Mouse (Mus musculus) MEL (cell line): ENCODE results near the gene Ano10. TPM values are rescaled to one million over a fixed set of nuclear protein-coding genes. Genes with fewer than 3 reads are reported as not detected.

Experiments
- DNase-seq: peaks from one replicate; pipeline ENCODE4 v3.0.0; 2011; ENCODE audit warnings: low read depth, low spot score
- H3K27ac ChIP-seq: 2 replicates; pipeline ENCODE4 v1.5.1; 2012; ENCODE audit warnings: low read depth, mild to moderate bottlenecking, control low read depth, low read length, moderate library complexity; ENCODE audit not compliant: control insufficient read depth
- H3K27me3 ChIP-seq, 2 experiments: fragments of 150-350 bp in 1 of 2; sonication (generic) in 1 of 2; 2 replicates each; pipeline ENCODE4 v1.6.1; 2012; ENCODE audit warnings: low read length in 2 of 2, mild to moderate bottlenecking in 2 of 2, improper control_type of control experiment in 1 of 2, moderate library complexity in 1 of 2; ENCODE audit not compliant: insufficient read depth in 2 of 2, control insufficient read depth in 1 of 2
- H3K36me3 ChIP-seq, 2 experiments: 2 replicates each; pipeline ENCODE4 v1.6.1; 2012 to 2014; ENCODE audit warnings: low read length in 2 of 2, improper control_type of control experiment in 1 of 2, inconsistent platforms in 1 of 2, mild to moderate bottlenecking in 1 of 2; ENCODE audit not compliant: insufficient read depth in 2 of 2, control insufficient read depth in 1 of 2
- H3K4me1 ChIP-seq, 2 experiments: fragments of 150-350 bp in 1 of 2; sonication (generic) in 1 of 2; 2 replicates each; pipeline ENCODE4 v1.6.1; 2012; ENCODE audit warnings: low read length in 2 of 2, improper control_type of control experiment in 1 of 2, mild to moderate bottlenecking in 1 of 2; ENCODE audit not compliant: insufficient read depth in 2 of 2, control insufficient read depth in 1 of 2
- H3K4me3 ChIP-seq, 2 experiments: fragments of 150-350 bp in 1 of 2; sonication (generic) in 1 of 2; 2 replicates each; pipeline ENCODE4 v1.5.1; 2012; ENCODE audit warnings: low read depth in 2 of 2, low read length in 2 of 2, mild to moderate bottlenecking in 2 of 2, moderate library complexity in 2 of 2, control low read depth in 1 of 2, improper control_type of control experiment in 1 of 2; ENCODE audit not compliant: control insufficient read depth in 1 of 2, insufficient read depth in 1 of 2
- H3K79me2 ChIP-seq: 2 replicates; pipeline ENCODE4 v1.6.1; 2012; ENCODE audit warnings: mild to moderate bottlenecking, low read length, moderate library complexity; ENCODE audit not compliant: control insufficient read depth, poor library complexity, insufficient read depth
- H3K9ac ChIP-seq: 2 replicates; pipeline ENCODE4 v1.6.1; 2012; ENCODE audit warnings: low read depth, mild to moderate bottlenecking, control low read depth, low read length, moderate library complexity; ENCODE audit not compliant: control insufficient read depth, poor library complexity, severe bottlenecking
- H3K9me3 ChIP-seq: fragments of 150-350 bp; sonication (generic); replicated peaks from 2 replicates; pipeline ENCODE4 v1.6.1; 2012; ENCODE audit warnings: mild to moderate bottlenecking, low read length, improper control_type of control experiment, moderate library complexity; ENCODE audit not compliant: insufficient read depth
- BHLHE40 ChIP-seq: IDR thresholded peaks from 2 replicates; pipeline ENCODE4 v1.6.1; 2012; ENCODE audit warnings: low read depth, mild to moderate bottlenecking, inconsistent platforms, low read length, improper control_type of control experiment, borderline replicate concordance
- CHD1 ChIP-seq: IDR thresholded peaks from 2 replicates; pipeline ENCODE4 v1.6.1; 2012; ENCODE audit warnings: low read depth, mild to moderate bottlenecking, inconsistent platforms, low read length, improper control_type of control experiment
- CHD2 ChIP-seq: IDR thresholded peaks from 2 replicates; pipeline ENCODE4 v1.6.1; 2011; ENCODE audit warnings: low read length, improper control_type of control experiment
- CTCF ChIP-seq, 3 experiments: IDR thresholded peaks in 2 of 3; conservative IDR thresholded peaks in 1 of 3; 2 replicates each; pipeline ENCODE4 v1.5.1; 2011 to 2012; ENCODE audit warnings: low read length in 3 of 3, low read depth in 2 of 3, mild to moderate bottlenecking in 2 of 3, improper control_type of control experiment in 1 of 3, inconsistent platforms in 1 of 3, mixed read lengths in 1 of 3, moderate library complexity in 1 of 3; ENCODE audit not compliant: control insufficient read depth in 1 of 3, insufficient read depth in 1 of 3, poor library complexity in 1 of 3, severe bottlenecking in 1 of 3
- E2F4 ChIP-seq: IDR thresholded peaks from 2 replicates; pipeline ENCODE4 v1.6.1; 2011; ENCODE audit warnings: low read depth, low read length, improper control_type of control experiment, borderline replicate concordance
- ETS1 ChIP-seq: IDR thresholded peaks from 2 replicates; pipeline ENCODE4 v1.6.1; 2012; ENCODE audit warnings: low read depth, mild to moderate bottlenecking, inconsistent platforms, low read length, improper control_type of control experiment, moderate library complexity
- GABPA ChIP-seq: IDR thresholded peaks from 2 replicates; pipeline ENCODE4 v1.6.1; 2012; ENCODE audit warnings: low read depth, mild to moderate bottlenecking, inconsistent platforms, low read length, improper control_type of control experiment, moderate library complexity
- HCFC1 ChIP-seq: IDR thresholded peaks from 2 replicates; pipeline ENCODE4 v1.6.1; 2012; ENCODE audit warnings: low read depth, mild to moderate bottlenecking, inconsistent platforms, low read length, improper control_type of control experiment, moderate library complexity
- KAT2A ChIP-seq: conservative IDR thresholded peaks from 2 replicates; pipeline ENCODE4 v1.6.1; 2012; ENCODE audit warnings: low read depth, low read length, improper control_type of control experiment, inconsistent platforms
- MAX ChIP-seq: IDR thresholded peaks from 2 replicates; pipeline ENCODE4 v1.6.1; 2011; ENCODE audit warnings: low read length, improper control_type of control experiment
- MAZ ChIP-seq: IDR thresholded peaks from 2 replicates; pipeline ENCODE4 v1.6.1; 2012; ENCODE audit warnings: low read depth, mild to moderate bottlenecking, inconsistent platforms, low read length, improper control_type of control experiment
- MEF2A ChIP-seq: IDR thresholded peaks from 2 replicates; pipeline ENCODE4 v1.6.1; 2014; ENCODE audit warnings: low read depth, mild to moderate bottlenecking, inconsistent platforms, low read length, improper control_type of control experiment; ENCODE audit not compliant: poor library complexity, insufficient replicate concordance, severe bottlenecking; ENCODE audit errors: extremely low read depth
- MYB ChIP-seq: IDR thresholded peaks from 2 replicates; pipeline ENCODE4 v1.6.1; 2011; ENCODE audit warnings: mild to moderate bottlenecking, low read depth, low read length, improper control_type of control experiment
- MYC ChIP-seq: IDR thresholded peaks from 2 replicates; pipeline ENCODE4 v1.6.1; 2011; ENCODE audit warnings: low read depth, mild to moderate bottlenecking, low read length, improper control_type of control experiment, moderate library complexity
- NELFE ChIP-seq: IDR thresholded peaks from 2 replicates; pipeline ENCODE4 v1.6.1; 2011; ENCODE audit warnings: low read depth, low read length, improper control_type of control experiment
- NRF1 ChIP-seq: IDR thresholded peaks from 2 replicates; pipeline ENCODE4 v1.6.1; 2014; ENCODE audit warnings: low read depth, mild to moderate bottlenecking, inconsistent platforms, low read length, improper control_type of control experiment, moderate library complexity; ENCODE audit not compliant: poor library complexity, insufficient read depth, severe bottlenecking
- POLR2A ChIP-seq, 2 experiments: IDR thresholded peaks; 2 replicates each; pipeline ENCODE4 v1.6.1; 2011 to 2012; ENCODE audit warnings: low read length in 2 of 2, mild to moderate bottlenecking in 2 of 2, control low read depth in 1 of 2, improper control_type of control experiment in 1 of 2, low read depth in 1 of 2, moderate library complexity in 1 of 2; ENCODE audit not compliant: control insufficient read depth in 1 of 2, insufficient read depth in 1 of 2, poor library complexity in 1 of 2
- POLR2AphosphoS5 ChIP-seq: IDR thresholded peaks from 2 replicates; pipeline ENCODE4 v1.6.1; 2012; ENCODE audit warnings: low read depth, borderline replicate concordance, mild to moderate bottlenecking, inconsistent platforms, low read length, moderate library complexity, mixed read lengths
- SIN3A ChIP-seq: IDR thresholded peaks from 2 replicates; pipeline ENCODE4 v1.6.1; 2012; ENCODE audit warnings: low read length, improper control_type of control experiment, inconsistent platforms
- TBP ChIP-seq: IDR thresholded peaks from 2 replicates; pipeline ENCODE4 v1.8.0; 2011; ENCODE audit warnings: low read depth, low read length, improper control_type of control experiment
- TCF12 ChIP-seq: IDR thresholded peaks from 2 replicates; pipeline ENCODE4 v1.6.1; 2014; ENCODE audit warnings: low read depth, mild to moderate bottlenecking, inconsistent platforms, low read length, improper control_type of control experiment, moderate library complexity
- UBTF ChIP-seq: IDR thresholded peaks from 2 replicates; pipeline ENCODE4 v1.6.1; 2012; ENCODE audit warnings: low read depth, mild to moderate bottlenecking, inconsistent platforms, low read length, improper control_type of control experiment, moderate library complexity, borderline replicate concordance; ENCODE audit not compliant: insufficient read depth
- USF2 ChIP-seq, 2 experiments: IDR thresholded peaks; 2 replicates each; pipeline ENCODE4 v1.6.1; 2011 to 2012; ENCODE audit warnings: improper control_type of control experiment in 2 of 2, low read length in 2 of 2, borderline replicate concordance in 1 of 2, inconsistent platforms in 1 of 2, low read depth in 1 of 2, mild to moderate bottlenecking in 1 of 2; ENCODE audit not compliant: insufficient read depth in 1 of 2
- ZNF384 ChIP-seq: IDR thresholded peaks from 2 replicates; pipeline ENCODE4 v1.6.1; 2012; ENCODE audit warnings: low read depth, mild to moderate bottlenecking, inconsistent platforms, low read length, improper control_type of control experiment
- polyA plus RNA-seq, 2 experiments: library from polyadenylated mRNA; stranded (reverse) in 1 of 2; unstranded in 1 of 2; fragments of >175 nt in 1 of 2; fragments of >200 nt in 1 of 2; gene quantifications; 2 replicates each; pipeline versions ENCODE4 v1.2.1 to v1.2.4; 2012; ENCODE audit warnings: low replicate concordance in 2 of 2, low read depth in 1 of 2; ENCODE audit not compliant: insufficient read length in 2 of 2, insufficient read depth in 1 of 2, missing spikeins in 1 of 2
- total RNA-seq: library from RNA; depleted of rRNA; stranded (reverse); fragments of 300-350 nt; gene quantifications from 2 replicates; pipeline ENCODE4 v1.2.3, GENCODE M21; 2012

Ano10 gene
- total and polyA plus RNA-seq, 3 experiments, result 0.54 to 3.1 TPM; not detected in 1

DNA sequence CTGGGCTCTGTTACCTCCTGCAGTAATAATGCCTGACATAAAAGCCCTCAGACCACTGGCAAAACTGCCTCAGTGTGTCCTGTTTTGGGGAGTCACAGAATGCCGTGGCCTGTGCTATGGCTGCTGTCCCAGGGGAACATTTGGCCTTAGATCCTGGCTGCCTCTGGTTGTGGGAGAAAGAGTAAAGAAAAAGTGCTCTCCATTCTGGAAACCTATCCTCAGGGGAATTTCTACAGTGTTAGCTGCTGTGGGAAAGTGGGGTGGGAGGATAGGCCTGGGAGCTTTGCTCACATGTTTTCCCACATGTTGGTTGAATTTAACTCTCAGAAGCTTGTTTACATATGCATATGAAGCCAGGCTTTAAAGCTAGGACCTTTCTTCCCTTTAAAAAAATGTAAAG, 151.0 kb downstream of the Ano10 start:
- Histone ChIP-seq H3K9me3 (no peaks in the 10 kb centered on the region), H3K9ac (no peak overlapping the region), H3K4me3 (no peak overlapping the region), H3K4me1 (peaks cover 2 to 8% of the 10 kb centered on the region in 2 experiments), H3K27me3 (no peaks in the 10 kb centered on the region), H3K27ac (no peak overlapping the region), H3K79me2 (no peaks in the 10 kb centered on the region), H3K36me3 (peaks cover 0 to 9% of the 10 kb centered on the region in 2 experiments; a peak in 3 of 4 replicates)
- no peak for DNase-seq
- TF ChIP-seq BHLHE40 (no peak), NRF1 (no peak), MAX (no peak), MEF2A (no peak), CHD1 (no peak), CTCF (IDR thresholded peaks at IDR 0.05 in 2 of 3, conservative IDR thresholded peaks at IDR 0.05 in 1 of 3; ENCODE audit: control insufficient read depth in 1 of 3, insufficient read depth in 1 of 3, low read depth in 2 of 3, low read length in 3 of 3, poor library complexity in 1 of 3, severe bottlenecking in 1 of 3) (no peak), CHD2 (no peak), SIN3A (no peak), MYC (no peak)

DNA sequence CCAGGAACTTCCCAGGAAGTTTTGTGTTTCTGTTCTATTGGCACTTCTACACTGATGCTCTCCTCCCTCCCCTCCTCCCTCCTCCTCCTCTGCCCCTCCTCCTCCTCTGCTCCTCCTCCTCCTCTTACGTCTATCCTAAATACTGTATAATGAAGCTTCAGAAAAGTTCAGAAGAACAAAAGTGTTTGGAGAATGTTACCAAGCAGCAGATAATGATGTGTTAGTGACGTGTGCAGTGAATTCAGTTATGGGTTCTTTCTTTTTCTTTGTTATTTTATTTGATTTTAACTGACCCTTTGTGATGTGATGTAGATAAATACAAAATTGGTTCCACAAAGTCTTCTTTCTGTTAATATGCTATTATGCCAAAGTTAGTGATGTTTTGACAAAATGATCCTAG, 155.0 kb downstream of the Ano10 start:
- no peak overlapping the region for H3K9ac ChIP-seq
- no peaks in the 10 kb centered on the region; a peak in 2 of 4 replicates for H3K36me3 ChIP-seq

More for the DNA sequence above, 155.0 kb downstream of the Ano10 start:
- TF ChIP-seq MYB, result no peak
- TF ChIP-seq UBTF, result no peak
- TF ChIP-seq MAZ, result no peak
- TF ChIP-seq POLR2AphosphoS5, result no peak
- no peak for TF ChIP-seq MEF2A
- TF ChIP-seq GABPA, result no peak
- TF ChIP-seq ETS1, result no peak
- no peak for TF ChIP-seq TCF12
- TF ChIP-seq TBP, result no peak
- TF ChIP-seq POLR2A (IDR thresholded peaks at IDR 0.05; ENCODE audit: control insufficient read depth in 1 of 2, insufficient read depth in 1 of 2, low read depth in 1 of 2, low read length in 2 of 2, poor library complexity in 1 of 2), result no peak
- no peak for TF ChIP-seq KAT2A
- no peak for TF ChIP-seq MAX
- no peak for TF ChIP-seq HCFC1
- TF ChIP-seq USF2 (IDR thresholded peaks at IDR 0.05; ENCODE audit: borderline replicate concordance in 1 of 2, insufficient read depth in 1 of 2, low read depth in 1 of 2, low read length in 2 of 2), result no peak
- no peak for TF ChIP-seq ZNF384
- TF ChIP-seq NRF1, result no peak
- no peak for TF ChIP-seq NELFE
- no peak for TF ChIP-seq CTCF (IDR thresholded peaks at IDR 0.05 in 2 of 3, conservative IDR thresholded peaks at IDR 0.05 in 1 of 3; ENCODE audit: control insufficient read depth in 1 of 3, insufficient read depth in 1 of 3, low read depth in 2 of 3, low read length in 3 of 3, poor library complexity in 1 of 3, severe bottlenecking in 1 of 3)
- no peak for TF ChIP-seq E2F4
- no peaks in the 10 kb centered on the region for H3K27me3 ChIP-seq
- H3K27ac ChIP-seq, result no peak overlapping the region
- no peak for DNase-seq
- H3K4me3 ChIP-seq, result no peak overlapping the region
- H3K9me3 ChIP-seq, result no peaks in the 10 kb centered on the region
- H3K4me1 ChIP-seq, result no peaks in the 10 kb centered on the region
- H3K79me2 ChIP-seq, result no peaks in the 10 kb centered on the region
